Mouse (Mus musculus) embryonic stem cell, embryonic (primary cell): ENCODE results near the gene Exph5.

Experiments
- CTCF ChIA-PET, 4 experiments: fragments of 300-600 bp in 2 of 4; fragments of 350-600 bp in 2 of 4; sonication (Branson Sonifier 250); formaldehyde crosslinking; loops; one replicate each; lab custom pipeline; 2022; ENCODE audit warnings: inconsistent platforms in 2 of 4; lab: Charles Lee
- POLR2A ChIA-PET, 4 experiments: fragments of 300-600 bp in 2 of 4; fragments of 350-600 bp in 2 of 4; sonication (Branson Sonifier 250); formaldehyde crosslinking; loops; one replicate each; lab custom pipeline; 2022; ENCODE audit warnings: antibody characterized with exemption in 4 of 4, inconsistent platforms in 1 of 4; lab: Charles Lee

Gene Exph5

GRCm38 (mm10) chr9:53301269-53301720 lies at the start of gene Exph5:
Gene Exph5, plus strand, starts transcription at chr9:53301670.
- CTCF ChIA-PET = interaction anchor here in 1 of 4 experiments (1.4 kb wide), 1 partner anchor 64 kb away, joined by 3 read pairs; no protein-coding TSS in a partner anchor
- POLR2A ChIA-PET = interaction anchor here in 3 of 4 experiments (0.6 to 2.3 kb wide), 12 partner anchors 19 to 1132 kb away, joined by 3 to 8 read pairs (median 3); no protein-coding TSS in a partner anchor

- POLR2A ChIA-PET = no interaction called here
- CTCF ChIA-PET = interaction anchor here (0.6 to 1.4 kb wide), 17 partner anchors 11 to 1414 kb away, joined by 3 to 15 read pairs (median 4); partner anchors contain the start of gene Cul5 (in 1 of the 4)
These were observed 47.1 kb upstream of the Exph5 start for GRCm38 (mm10) chr9:53254368-53254767.

- CTCF ChIA-PET = interaction anchor here in 1 of 4 experiments (1.8 kb wide), 1 partner anchor 142 kb away, joined by 12 read pairs; no protein-coding TSS in a partner anchor
- POLR2A ChIA-PET = interaction anchor here in 2 of 4 experiments (1.0 to 1.7 kb wide), 4 partner anchors 10 to 148 kb away, joined by 3 to 7 read pairs (median 4); partner anchors contain the start of genes 4930550C14Rik (in 1 of the 2) and Ddx10 (in 1 of the 2)
These were observed 44.7 kb upstream of the Exph5 start for GRCm38 (mm10) chr9:53256690-53257305.

GRCm38 (mm10) chr9:53257772-53258171 lies 43.7 kb upstream of the Exph5 start:
- POLR2A ChIA-PET = interaction anchor here in 3 of 4 experiments (0.8 to 1.7 kb wide), 8 partner anchors 10 to 147 kb away, joined by 3 to 7 read pairs (median 4); partner anchors contain the start of genes Ddx10 (in 2 of the 3) and 4930550C14Rik (in 1 of the 3)

GRCm38 (mm10) chr9:53258199-53258598 lies 43.3 kb upstream of the Exph5 start:
- ChIA-PET CTCF (interaction anchor here in 1 of 4 experiments (1.8 kb wide), 1 partner anchor 140 kb away, joined by 12 read pairs; no protein-coding TSS in a partner anchor), POLR2A (interaction anchor here in 3 of 4 experiments (0.6 to 1.7 kb wide), 8 partner anchors 10 to 147 kb away, joined by 3 to 7 read pairs (median 3); partner anchors contain the start of gene Ddx10 (in 3 of the 3))

More at GRCm38 (mm10) chr9:53257772-53258171, 43.7 kb upstream of the Exph5 start:
- CTCF ChIA-PET = interaction anchor here in 1 of 4 experiments (1.8 kb wide), 1 partner anchor 141 kb away, joined by 12 read pairs; no protein-coding TSS in a partner anchor

- ChIA-PET CTCF (no interaction called here), POLR2A (interaction anchor here in 2 of 4 experiments (0.7 to 1.2 kb wide), 2 partner anchors 10 to 16 kb away, joined by 3 read pairs; no protein-coding TSS in a partner anchor)
These were observed 37.1 kb upstream of the Exph5 start for GRCm38 (mm10) chr9:53264387-53264786.

GRCm38 (mm10) chr9:53265589-53265988 lies 35.9 kb upstream of the Exph5 start:
- ChIA-PET CTCF (interaction anchor here in 1 of 4 experiments (0.6 to 0.7 kb wide), 2 partner anchors 11 to 64 kb away, joined by 6 to 17 read pairs; no protein-coding TSS in a partner anchor), POLR2A (interaction anchor here in 1 of 4 experiments (1.2 kb wide), 1 partner anchor 8 kb away, joined by 3 read pairs; no protein-coding TSS in a partner anchor)

- POLR2A ChIA-PET = no interaction called here
These were observed 33.4 kb upstream of the Exph5 start for GRCm38 (mm10) chr9:53268036-53268435.

GRCm38 (mm10) chr9:53268731-53269465 lies 32.6 kb upstream of the Exph5 start:
- POLR2A ChIA-PET = no interaction called here

More at GRCm38 (mm10) chr9:53268036-53268435, 33.4 kb upstream of the Exph5 start:
- CTCF ChIA-PET = no interaction called here

GRCm38 (mm10) chr9:53269466-53269755 lies 32.1 kb upstream of the Exph5 start:
- POLR2A ChIA-PET = no interaction called here

More at GRCm38 (mm10) chr9:53268731-53269465, 32.6 kb upstream of the Exph5 start:
- CTCF ChIA-PET = no interaction called here

GRCm38 (mm10) chr9:53271281-53272022 lies 30.0 kb upstream of the Exph5 start:
- ChIA-PET CTCF (interaction anchor here in 2 of 4 experiments (0.6 to 1.2 kb wide), 4 partner anchors 67 to 134 kb away, joined by 3 to 4 read pairs (median 4); no protein-coding TSS in a partner anchor), POLR2A (interaction anchor here (0.6 to 1.3 kb wide), 6 partner anchors 13 to 394 kb away, joined by 3 to 4 read pairs (median 3); partner anchors contain the start of gene Kdelc2 (in 1 of the 4))

More at GRCm38 (mm10) chr9:53269466-53269755, 32.1 kb upstream of the Exph5 start:
- CTCF ChIA-PET = no interaction called here

- CTCF ChIA-PET = interaction anchor here in 2 of 4 experiments (0.6 to 1.2 kb wide), 4 partner anchors 66 to 133 kb away, joined by 3 to 4 read pairs (median 4); no protein-coding TSS in a partner anchor
- POLR2A ChIA-PET = interaction anchor here in 3 of 4 experiments (0.6 to 1.3 kb wide), 4 partner anchors 12 to 394 kb away, joined by 3 to 4 read pairs (median 3); no protein-coding TSS in a partner anchor
These were observed 29.3 kb upstream of the Exph5 start for GRCm38 (mm10) chr9:53272207-53272606.

- POLR2A ChIA-PET = interaction anchor here in 2 of 4 experiments (0.8 to 1.3 kb wide), 2 partner anchors 12 to 130 kb away, joined by 3 read pairs; no protein-coding TSS in a partner anchor
- CTCF ChIA-PET = interaction anchor here in 1 of 4 experiments (1.1 kb wide), 1 partner anchor 133 kb away, joined by 3 read pairs; no protein-coding TSS in a partner anchor
These were observed 28.8 kb upstream of the Exph5 start for GRCm38 (mm10) chr9:53272714-53273113.

GRCm38 (mm10) chr9:53276381-53276780 lies 25.1 kb upstream of the Exph5 start:
- CTCF ChIA-PET = no interaction called here
- POLR2A ChIA-PET = interaction anchor here in 1 of 4 experiments (0.9 kb wide), 1 partner anchor 127 kb away, joined by 3 read pairs; no protein-coding TSS in a partner anchor

GRCm38 (mm10) chr9:53278997-53279396 lies 22.5 kb upstream of the Exph5 start:
- CTCF ChIA-PET = no interaction called here

GRCm38 (mm10) chr9:53286793-53287192 lies 14.7 kb upstream of the Exph5 start:
- POLR2A ChIA-PET = interaction anchor here in 1 of 4 experiments (1.0 kb wide), 1 partner anchor 12 kb away, joined by 3 read pairs; no protein-coding TSS in a partner anchor
- CTCF ChIA-PET = no interaction called here

More at GRCm38 (mm10) chr9:53278997-53279396, 22.5 kb upstream of the Exph5 start:
- POLR2A ChIA-PET = no interaction called here

GRCm38 (mm10) chr9:53290006-53290405 lies 11.5 kb upstream of the Exph5 start:
- ChIA-PET CTCF (interaction anchor here in 1 of 4 experiments (0.5 kb wide), 1 partner anchor 1140 kb away, joined by 5 read pairs; no protein-coding TSS in a partner anchor), POLR2A (no interaction called here)
